Mouse (Mus musculus): Measurements from ENCODE around the gene Gm14418. TPM values are rescaled to one million over a fixed set of nuclear protein-coding genes. Genes with fewer than 3 reads are reported as not detected.
A peak's percentile ranks its signal among the peaks of the same experiment; 100 is the strongest.
"Not testable (repeated sequence)": the region's sequence is repeated elsewhere in the genome, so short reads cannot be mapped to it uniquely, and the experiment has no call there.

The Gm14418 gene
- polyA plus RNA-seq (2015; fragmentation: Nextera tagmentation; extraction: Ambion mirVana): 8.7 and 9.3 TPM in 2 replicates

- ATAC-seq (ENCODE audit: insufficient read depth, low FRiP score); H3K4me2 ChIP-seq (ENCODE audit: low read depth, low read length); H3K36me3 ChIP-seq (ENCODE audit: control insufficient read depth, insufficient read depth, low read length); H3K27ac ChIP-seq (ENCODE audit: low read length); H3K4me1 ChIP-seq (ENCODE audit: control insufficient read depth, insufficient read depth, low read length); H3K9ac ChIP-seq (ENCODE audit: low read length); H3K27me3 ChIP-seq (ENCODE audit: control insufficient read depth, insufficient read depth, low read length); H3K9me3 ChIP-seq (replicated peaks; ENCODE audit: control insufficient read depth, low read length): not testable (repeated sequence)
- 28% methylated on average over 6 of the region's 6 CpGs for WGBS
- peak within 1 kb of the TSS; percentile 32 for H3K4me3 ChIP-seq (replicated peaks; ENCODE audit: low read length)
These were observed at the start of gene Gm14418 for GRCm38 (mm10) chr2:177398096-177398495. TSS of gene Gm14418 (minus strand) at chr2:177398320.

Other genes starting within 250 kb of the Gm14418 start
- gene Gm14410, start 191.9 kb downstream of the Gm14418 start, polyA plus RNA-seq (2015; fragmentation: Nextera tagmentation; extraction: Ambion mirVana): 21.8 TPM in 2 replicates
- gene Gm14409, start 131.3 kb downstream of the Gm14418 start, polyA plus RNA-seq (2015; fragmentation: Nextera tagmentation; extraction: Ambion mirVana): not detected in 2 replicates
- 0.29 and 0.39 TPM in 2 replicates for gene Gm14412, start 74.0 kb downstream of the Gm14418 start, polyA plus RNA-seq (2015; fragmentation: Nextera tagmentation; extraction: Ambion mirVana)
- 18.5 and 19.1 TPM in 2 replicates for gene Zfp970, start 66.4 kb upstream of the Gm14418 start, polyA plus RNA-seq (2015; fragmentation: Nextera tagmentation; extraction: Ambion mirVana)
- gene Gm14403, start 99.9 kb upstream of the Gm14418 start, polyA plus RNA-seq (2015; fragmentation: Nextera tagmentation; extraction: Ambion mirVana): 7.1 and 7.8 TPM in 2 replicates
- gene Gm14406, start 179.9 kb upstream of the Gm14418 start, polyA plus RNA-seq (2015; fragmentation: Nextera tagmentation; extraction: Ambion mirVana): not detected in 2 replicates

Data from stomach, embryonic 16.5 days (tissue).